Mouse (Mus musculus) kidney, embryonic 16.5 days (tissue): Measurements from ENCODE around the gene Gm42957. TPM values are rescaled to one million over a fixed set of nuclear protein-coding genes. Genes with fewer than 3 reads are reported as not detected.
"Not testable (repeated sequence)": the region's sequence is repeated elsewhere in the genome, so short reads cannot be mapped to it uniquely, and the experiment has no call there.

Experiments
- ATAC-seq: fragments of 200-750 bp; cut with Nextera tagmentation; 2 replicates; pipeline ENCODE4 v1.8.0; 2017; ENCODE audit warnings: moderate TSS enrichment; ENCODE audit not compliant: low FRiP score, low TSS enrichment
- H3K27ac ChIP-seq: fragments of 300-500 bp; sonication (generic); 2 replicates; pipeline ENCODE4 v1.5.1; 2014; ENCODE audit warnings: low read length
- H3K27me3 ChIP-seq: fragments of 300-500 bp; sonication (generic); 2 replicates; pipeline ENCODE4 v1.6.1; 2014; ENCODE audit warnings: low read length, control low read depth, mixed read lengths; ENCODE audit not compliant: insufficient read depth
- H3K36me3 ChIP-seq: fragments of 300-500 bp; sonication (generic); 2 replicates; pipeline ENCODE4 v1.6.1; 2014; ENCODE audit warnings: low read length, control low read depth, mixed read lengths; ENCODE audit not compliant: insufficient read depth
- H3K4me1 ChIP-seq: fragments of 300-500 bp; sonication (generic); 2 replicates; pipeline ENCODE4 v1.6.1; 2014; ENCODE audit warnings: low read length, control low read depth, mixed read lengths; ENCODE audit not compliant: insufficient read depth
- H3K4me2 ChIP-seq: fragments of 300-500 bp; sonication (generic); replicated peaks from 2 replicates; pipeline ENCODE4 v1.6.1; 2014; ENCODE audit warnings: low read depth, low read length
- H3K4me3 ChIP-seq: fragments of 300-500 bp; sonication (generic); 2 replicates; pipeline ENCODE4 v1.5.1; 2014; ENCODE audit warnings: mild to moderate bottlenecking, low read length
- H3K9ac ChIP-seq: fragments of 300-500 bp; sonication (generic); replicated peaks from 2 replicates; pipeline ENCODE4 v1.6.1; 2014; ENCODE audit warnings: low read length
- H3K9me3 ChIP-seq: fragments of 300-500 bp; sonication (generic); 2 replicates; pipeline ENCODE4 v1.6.1; 2016; ENCODE audit warnings: low read length, control low read depth
- WGBS: fragments of 180-500 bp; shearing (Covaris S2); extraction: QIAGEN DNeasy Blood & Tissue Kit; methylation state at CpG from one replicate; pipeline ENCODE4 v1.1.7; 2014; 5-methylcytosine and 5-hydroxymethylcytosine counted together
- polyA plus RNA-seq: library from polyadenylated mRNA; unstranded; fragments of >200 nt; fragmentation: Nextera tagmentation; extraction: Ambion mirVana; gene quantifications from 2 replicates; pipeline ENCODE4 v1.2.1, GENCODE M21; 2015

Gm42957 gene
- polyA plus RNA-seq, 1 experiment from 2014 or later, result 0.21 TPM

- ATAC-seq, result no peak
- H3K9me3 ChIP-seq, result no peaks in the 10 kb centered on the region
- peaks cover 10% of the 10 kb centered on the region; the same call in 1 of the 2 replicates for H3K27me3 ChIP-seq
- no peak overlapping the region for H3K27ac ChIP-seq
- peak overlapping the region; percentile 22 for H3K4me3 ChIP-seq
- no peaks in the 10 kb centered on the region for H3K36me3 ChIP-seq
- H3K4me2 ChIP-seq, result peak overlapping the region; percentile 42
- no peaks in the 10 kb centered on the region for H3K4me1 ChIP-seq
- WGBS, result 58% methylated on average over 17 of the region's 17 CpGs
- peak overlapping the region; percentile 42 for H3K9ac ChIP-seq
These were observed 49.0 kb downstream of the Gm42957 start for GRCm38 (mm10) chr3:96684151-96684821.

GRCm38 (mm10) chr3:96684822-96685156 is 49.5 kb downstream of the Gm42957 start:
- no peak for ATAC-seq
- Histone ChIP-seq H3K4me1 (no peaks in the 10 kb centered on the region), H3K4me2 (peak overlapping the region; percentile 42), H3K27ac (no peak overlapping the region), H3K4me3 (peak overlapping the region; percentile 22), H3K9ac (peak overlapping the region; percentile 42), H3K27me3 (peaks cover 10% of the 10 kb centered on the region; the same call in 1 of the 2 replicates), H3K36me3 (no peaks in the 10 kb centered on the region), H3K9me3 (no peaks in the 10 kb centered on the region)
- WGBS, result 33% methylated on average over 28 of the region's 28 CpGs

GRCm38 (mm10) chr3:96686057-96686456 is 50.8 kb downstream of the Gm42957 start:
- H3K9me3 ChIP-seq, H3K4me1 ChIP-seq, H3K4me3 ChIP-seq, H3K36me3 ChIP-seq, H3K9ac ChIP-seq, H3K4me2 ChIP-seq, H3K27ac ChIP-seq, H3K27me3 ChIP-seq, ATAC-seq: not testable (repeated sequence)
- 90% methylated on average over 5 of the region's 5 CpGs for WGBS

- ATAC-seq, result no peak
- WGBS, result 79% methylated on average over 11 of the region's 11 CpGs
These were observed 53.6 kb downstream of the Gm42957 start for GRCm38 (mm10) chr3:96688854-96689253.

GRCm38 (mm10) chr3:96690298-96690697 is 55.0 kb downstream of the Gm42957 start:
- no peak for ATAC-seq
- Histone ChIP-seq H3K27me3 (no peaks in the 10 kb centered on the region), H3K4me2 (no peak overlapping the region), H3K4me3 (no peak overlapping the region), H3K27ac (no peak overlapping the region), H3K9ac (no peak overlapping the region), H3K36me3 (no peaks in the 10 kb centered on the region), H3K4me1 (0 out of 2 replicates have a peak, but pooled peaks cover under 1% of the 10 kb centered on the region), H3K9me3 (no peaks in the 10 kb centered on the region)
- WGBS, result 56% methylated on average over 3 of the region's 3 CpGs

More at GRCm38 (mm10) chr3:96688854-96689253, 53.6 kb downstream of the Gm42957 start:
- Histone ChIP-seq H3K27ac (no peak overlapping the region), H3K4me1 (no peaks in the 10 kb centered on the region), H3K36me3 (no peaks in the 10 kb centered on the region), H3K4me3 (no peak overlapping the region), H3K9me3 (no peaks in the 10 kb centered on the region), H3K27me3 (peaks cover 2% of the 10 kb centered on the region; the same call in 1 of the 2 replicates), H3K4me2 (no peak overlapping the region), H3K9ac (no peak overlapping the region)

- Histone ChIP-seq H3K4me3 (no peak overlapping the region), H3K36me3 (no peaks in the 10 kb centered on the region)
- 23% methylated on average over 3 of the region's 3 CpGs for WGBS
These were observed 57.2 kb downstream of the Gm42957 start for GRCm38 (mm10) chr3:96692506-96692905.

GRCm38 (mm10) chr3:96693579-96693978 is 58.3 kb downstream of the Gm42957 start:
- H3K4me3 ChIP-seq, result no peak overlapping the region
- H3K4me1 ChIP-seq, result peaks cover 17% of the 10 kb centered on the region
- WGBS, result 89% methylated on average over 1 of the region's 1 CpGs
- no peak for ATAC-seq
- no peaks in the 10 kb centered on the region for H3K27me3 ChIP-seq
- H3K27ac ChIP-seq, result no peak overlapping the region
- H3K9me3 ChIP-seq, result no peaks in the 10 kb centered on the region
- H3K4me2 ChIP-seq, result no peak overlapping the region
- no peaks in the 10 kb centered on the region for H3K36me3 ChIP-seq
- H3K9ac ChIP-seq, result no peak overlapping the region

More at GRCm38 (mm10) chr3:96692506-96692905, 57.2 kb downstream of the Gm42957 start:
- Histone ChIP-seq H3K27ac (no peak overlapping the region), H3K4me2 (no peak overlapping the region), H3K27me3 (no peaks in the 10 kb centered on the region), H3K4me1 (peaks cover 9% of the 10 kb centered on the region), H3K9ac (no peak overlapping the region), H3K9me3 (no peaks in the 10 kb centered on the region)
- no peak for ATAC-seq

- peak within 1 kb of the TSS; percentile 77 for H3K4me2 ChIP-seq
- under 1% methylated on average over 35 of the region's 35 CpGs for WGBS
These were observed 61.0 kb downstream of the Gm42957 start, which contains the start of gene Pias3 for GRCm38 (mm10) chr3:96696198-96696765. Pias3 (plus strand) TSS chr3:96696384.

GRCm38 (mm10) chr3:96696766-96697732 is 61.8 kb downstream of the Gm42957 start:
- Histone ChIP-seq H3K4me3 (peak overlapping the region; percentile 92), H3K4me2 (peak overlapping the region; percentile 77), H3K27ac (peak overlapping the region; percentile 93), H3K9ac (peak overlapping the region; percentile 89), H3K9me3 (no peaks in the 10 kb centered on the region), H3K36me3 (peaks cover 28% of the 10 kb centered on the region), H3K27me3 (no peaks in the 10 kb centered on the region), H3K4me1 (peaks cover 25% of the 10 kb centered on the region)
- under 1% methylated on average over 74 of the region's 85 CpGs for WGBS
- peak; percentile 95 for ATAC-seq

More at GRCm38 (mm10) chr3:96696198-96696765, 61.0 kb downstream of the Gm42957 start, which contains the start of gene Pias3:
- Histone ChIP-seq H3K4me1 (peaks cover 25% of the 10 kb centered on the region), H3K27ac (peak within 1 kb of the TSS; percentile 93), H3K9ac (peak within 1 kb of the TSS; percentile 89), H3K9me3 (no peaks in the 10 kb centered on the region), H3K27me3 (no peaks in the 10 kb centered on the region), H3K36me3 (peaks cover 20% of the 10 kb centered on the region), H3K4me3 (peak within 1 kb of the TSS; percentile 92)
- peak; percentile 91 for ATAC-seq
